Mouse (Mus musculus): ENCODE data around the gene Trpm8. TPM values are rescaled to one million over a fixed set of nuclear protein-coding genes. Genes with fewer than 3 reads are reported as not detected.

The Trpm8 gene
- polyA plus RNA-seq, 2 experiments, result not detected

GRCm38 (mm10) chr1:88238771-88239170 is 38.7 kb upstream of the Trpm8 start:
- no peak overlapping the region for H3K9ac ChIP-seq (replicated peaks)
- WGBS (ENCODE audit: insufficient replicate concordance), result 53% methylated on average over 6 of the region's 6 CpGs
- H3K9me3 ChIP-seq (ENCODE audit: control insufficient read depth, low read length), result peaks cover 46% of the 10 kb centered on the region
- DNase-seq (ENCODE audit: low read depth in 3 of 3, low spot score in 3 of 3) (no peak), ATAC-seq (ENCODE audit: insufficient read depth) (no peak)
- no peaks in the 10 kb centered on the region for H3K4me1 ChIP-seq (replicated peaks; ENCODE audit: control insufficient read depth in 2 of 2, insufficient read depth in 2 of 2, low read length in 1 of 2)
- TF ChIP-seq CTCF (IDR thresholded peaks at IDR 0.05; ENCODE audit: low read depth) (no peak), EP300 (IDR thresholded peaks at IDR 0.05; ENCODE audit: low read depth) (no peak)
- no peaks in the 10 kb centered on the region for H3K27me3 ChIP-seq (ENCODE audit: control insufficient read depth, insufficient read depth, low read length)
- H3K4me3 ChIP-seq (ENCODE audit: insufficient read depth in 1 of 2, low read depth in 2 of 2, low read length in 2 of 2), result no peak overlapping the region
- no peak overlapping the region for H3K4me2 ChIP-seq (ENCODE audit: low read depth)
- no peak overlapping the region for H3K27ac ChIP-seq
- no peaks in the 10 kb centered on the region for H3K36me3 ChIP-seq (replicated peaks; ENCODE audit: control insufficient read depth, insufficient read depth, low read depth)

- no peak for ATAC-seq (ENCODE audit: insufficient read depth)
These were observed 37.4 kb upstream of the Trpm8 start for GRCm38 (mm10) chr1:88240072-88240471.

GRCm38 (mm10) chr1:88240579-88240978 is 36.9 kb upstream of the Trpm8 start:
- H3K36me3 ChIP-seq (replicated peaks; ENCODE audit: control insufficient read depth, insufficient read depth, low read depth), result no peaks in the 10 kb centered on the region
- 45% methylated on average over 4 of the region's 4 CpGs for WGBS (ENCODE audit: insufficient replicate concordance)
- H3K27ac ChIP-seq, result no peak overlapping the region
- H3K4me1 ChIP-seq (replicated peaks; ENCODE audit: control insufficient read depth in 2 of 2, insufficient read depth in 2 of 2, low read length in 1 of 2), result no peaks in the 10 kb centered on the region
- H3K27me3 ChIP-seq (ENCODE audit: control insufficient read depth, insufficient read depth, low read length), result no peaks in the 10 kb centered on the region
- TF ChIP-seq CTCF (IDR thresholded peaks at IDR 0.05; ENCODE audit: low read depth), result no peak
- TF ChIP-seq EP300 (IDR thresholded peaks at IDR 0.05; ENCODE audit: low read depth), result no peak
- ATAC-seq (ENCODE audit: insufficient read depth) (no peak), DNase-seq (ENCODE audit: low read depth in 3 of 3, low spot score in 3 of 3) (no peak)
- H3K4me2 ChIP-seq (ENCODE audit: low read depth), result no peak overlapping the region
- H3K4me3 ChIP-seq (ENCODE audit: insufficient read depth in 1 of 2, low read depth in 2 of 2, low read length in 2 of 2), result no peak overlapping the region
- H3K9ac ChIP-seq (replicated peaks), result no peak overlapping the region
- H3K9me3 ChIP-seq (ENCODE audit: control insufficient read depth, low read length), result peaks cover 35% of the 10 kb centered on the region

More at GRCm38 (mm10) chr1:88240072-88240471, 37.4 kb upstream of the Trpm8 start:
- Histone ChIP-seq H3K9me3 (ENCODE audit: control insufficient read depth, low read length) (peaks cover 40% of the 10 kb centered on the region), H3K27me3 (ENCODE audit: control insufficient read depth, insufficient read depth, low read length) (no peaks in the 10 kb centered on the region), H3K4me2 (ENCODE audit: low read depth) (no peak overlapping the region), H3K9ac (replicated peaks) (no peak overlapping the region), H3K27ac (no peak overlapping the region), H3K4me3 (ENCODE audit: insufficient read depth in 1 of 2, low read depth in 2 of 2, low read length in 2 of 2) (no peak overlapping the region), H3K4me1 (replicated peaks; ENCODE audit: control insufficient read depth in 2 of 2, insufficient read depth in 2 of 2, low read length in 1 of 2) (no peaks in the 10 kb centered on the region), H3K36me3 (replicated peaks; ENCODE audit: control insufficient read depth, insufficient read depth, low read depth) (no peaks in the 10 kb centered on the region)
- TF ChIP-seq CTCF (IDR thresholded peaks at IDR 0.05; ENCODE audit: low read depth) (no peak), EP300 (IDR thresholded peaks at IDR 0.05; ENCODE audit: low read depth) (no peak)
- DNase-seq (ENCODE audit: low read depth in 3 of 3, low spot score in 3 of 3), result no peak
- WGBS (ENCODE audit: insufficient replicate concordance), result 58% methylated on average over 5 of the region's 5 CpGs

- no peak overlapping the region for H3K4me2 ChIP-seq (ENCODE audit: low read depth)
- ATAC-seq (ENCODE audit: insufficient read depth) (no peak), DNase-seq (ENCODE audit: low read depth in 3 of 3, low spot score in 3 of 3) (no peak)
- H3K4me3 ChIP-seq (ENCODE audit: insufficient read depth in 1 of 2, low read depth in 2 of 2, low read length in 2 of 2), result no peak overlapping the region
- no peak overlapping the region for H3K9ac ChIP-seq (replicated peaks)
- H3K27ac ChIP-seq, result no peak overlapping the region
- peaks cover 24% of the 10 kb centered on the region for H3K9me3 ChIP-seq (ENCODE audit: control insufficient read depth, low read length)
- WGBS (ENCODE audit: insufficient replicate concordance), result 45% methylated on average over 5 of the region's 5 CpGs
- no peaks in the 10 kb centered on the region for H3K27me3 ChIP-seq (ENCODE audit: control insufficient read depth, insufficient read depth, low read length)
- TF ChIP-seq EP300 (IDR thresholded peaks at IDR 0.05; ENCODE audit: low read depth) (no peak), CTCF (IDR thresholded peaks at IDR 0.05; ENCODE audit: low read depth) (no peak)
- no peaks in the 10 kb centered on the region for H3K4me1 ChIP-seq (replicated peaks; ENCODE audit: control insufficient read depth in 2 of 2, insufficient read depth in 2 of 2, low read length in 1 of 2)
- H3K36me3 ChIP-seq (replicated peaks; ENCODE audit: control insufficient read depth, insufficient read depth, low read depth), result no peaks in the 10 kb centered on the region
These were observed 33.6 kb upstream of the Trpm8 start for GRCm38 (mm10) chr1:88243861-88244260.

- ATAC-seq (ENCODE audit: insufficient read depth), result no peak
- TF ChIP-seq EP300 (IDR thresholded peaks at IDR 0.05; ENCODE audit: low read depth), result no peak
- TF ChIP-seq CTCF (IDR thresholded peaks at IDR 0.05; ENCODE audit: low read depth), result no peak
- H3K9me3 ChIP-seq (ENCODE audit: control insufficient read depth, low read length), result peaks cover 12% of the 10 kb centered on the region
These were observed 31.6 kb upstream of the Trpm8 start for GRCm38 (mm10) chr1:88245881-88246280.

More at GRCm38 (mm10) chr1:88245881-88246280, 31.6 kb upstream of the Trpm8 start:
- H3K27ac ChIP-seq, result no peak overlapping the region
- no peaks in the 10 kb centered on the region for H3K27me3 ChIP-seq (ENCODE audit: control insufficient read depth, insufficient read depth, low read length)
- no peak overlapping the region for H3K4me2 ChIP-seq (ENCODE audit: low read depth)
- no peaks in the 10 kb centered on the region for H3K36me3 ChIP-seq (replicated peaks; ENCODE audit: control insufficient read depth, insufficient read depth, low read depth)
- no peaks in the 10 kb centered on the region for H3K4me1 ChIP-seq (replicated peaks; ENCODE audit: control insufficient read depth in 2 of 2, insufficient read depth in 2 of 2, low read length in 1 of 2)
- 58% methylated on average over 6 of the region's 6 CpGs for WGBS (ENCODE audit: insufficient replicate concordance)
- no peak overlapping the region for H3K4me3 ChIP-seq (ENCODE audit: insufficient read depth in 1 of 2, low read depth in 2 of 2, low read length in 2 of 2)
- no peak overlapping the region for H3K9ac ChIP-seq (replicated peaks)
- no peak for DNase-seq (ENCODE audit: low read depth in 3 of 3, low spot score in 3 of 3)
